Mouse (Mus musculus) myocyte (in vitro differentiated cells): ENCODE data around the gene Lgals2.
A peak's percentile ranks its signal among the peaks of the same experiment; 100 is the strongest.

Experiments used
- CEBPB ChIP-seq: IDR thresholded peaks from 2 replicates; pipeline ENCODE4 v1.6.1; 2011; ENCODE audit warnings: mild to moderate bottlenecking, moderate library complexity; ENCODE audit not compliant: poor library complexity, insufficient read depth, severe bottlenecking
- E2F4 ChIP-seq: IDR thresholded peaks from one replicate; pipeline ENCODE4 v1.6.1; 2011; ENCODE audit warnings: mild to moderate bottlenecking, control low read depth, moderate library complexity; ENCODE audit not compliant: insufficient read depth
- MAX ChIP-seq: IDR thresholded peaks from one replicate; pipeline ENCODE4 v1.6.1; 2011; ENCODE audit warnings: low read depth, mild to moderate bottlenecking, control low read depth
- MYOD1 ChIP-seq, 3 experiments: IDR thresholded peaks; one replicate each; pipeline ENCODE4 v1.6.1; 2011; ENCODE audit warnings: control low read depth in 2 of 3, low read depth in 2 of 3, mild to moderate bottlenecking in 2 of 3, moderate library complexity in 1 of 3; ENCODE audit not compliant: insufficient read length in 2 of 3, control insufficient read depth in 1 of 3
- MYOG ChIP-seq, 3 experiments: IDR thresholded peaks; one replicate each; pipeline ENCODE4 v1.6.1; 2011; ENCODE audit warnings: control low read depth in 2 of 3, low read depth in 2 of 3, mild to moderate bottlenecking in 2 of 3; ENCODE audit not compliant: insufficient read length in 2 of 3, control insufficient read depth in 1 of 3, insufficient read depth in 1 of 3
- POLR2A ChIP-seq: IDR thresholded peaks from one replicate; pipeline ENCODE4 v1.6.1; 2011; ENCODE audit warnings: low read depth, mild to moderate bottlenecking, control low read depth, moderate library complexity; ENCODE audit not compliant: insufficient read length
- POLR2AphosphoS2 ChIP-seq: IDR thresholded peaks from one replicate; pipeline ENCODE4 v1.6.1; 2011; ENCODE audit warnings: low read depth, control low read depth; ENCODE audit not compliant: insufficient read length
- SRF ChIP-seq: IDR thresholded peaks from one replicate; pipeline ENCODE4 v1.6.1; 2011; ENCODE audit warnings: low read depth; ENCODE audit not compliant: control insufficient read depth, insufficient read length
- TCF12 ChIP-seq: IDR thresholded peaks from one replicate; pipeline ENCODE4 v1.6.1; 2011; ENCODE audit warnings: mild to moderate bottlenecking, control low read depth; ENCODE audit not compliant: poor library complexity, insufficient read depth, severe bottlenecking
- USF1 ChIP-seq: IDR thresholded peaks from one replicate; pipeline ENCODE4 v1.6.1; 2011; ENCODE audit warnings: low read depth, mild to moderate bottlenecking, control low read depth, moderate library complexity

DNA sequence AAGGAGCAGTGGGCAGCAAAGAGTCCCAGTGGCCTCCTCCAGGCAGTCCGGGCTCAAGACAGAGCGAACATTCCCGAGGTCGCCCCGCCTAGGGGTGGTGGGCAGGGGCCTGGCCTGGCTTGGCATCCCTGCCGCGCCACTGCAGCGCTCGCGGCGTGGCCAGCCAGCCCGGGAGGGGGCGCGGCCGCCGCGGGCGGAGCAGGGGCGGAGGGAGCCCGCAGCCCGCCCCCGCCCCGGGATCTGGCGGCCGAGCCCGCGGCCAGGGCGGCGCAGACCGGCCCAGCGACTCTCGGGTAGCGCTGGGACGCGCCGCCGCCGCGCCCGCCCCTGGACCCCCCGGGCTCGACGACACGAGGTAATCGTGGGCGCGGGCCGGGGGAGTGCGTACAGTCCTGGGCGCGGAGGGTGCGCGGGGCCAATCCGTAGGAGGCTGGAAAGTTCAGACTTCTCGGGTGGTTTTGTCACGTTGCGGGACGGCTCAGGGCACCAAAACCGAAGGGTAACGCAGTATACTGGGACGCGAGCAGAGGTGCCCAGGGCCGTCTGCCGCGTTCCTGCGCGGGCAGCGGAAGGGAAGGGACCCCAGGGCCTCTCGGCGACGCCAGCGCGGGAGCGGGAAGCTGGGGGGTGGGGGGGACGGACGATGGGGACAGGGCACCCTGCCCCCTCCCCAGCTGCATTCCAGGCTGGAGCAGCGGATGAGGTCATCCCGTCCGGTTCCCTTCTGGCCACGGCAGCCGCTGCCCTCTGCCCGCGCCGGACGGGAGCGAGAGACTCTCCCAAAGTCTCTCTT, 12.8 kb downstream of the Lgals2 start, which contains the start of gene Cdc42ep1:
- TF ChIP-seq POLR2A (peak; percentile 86), TCF12 (no peak), USF1 (no peak), MYOD1 (IDR thresholded peaks at IDR 0.05; ENCODE audit: control insufficient read depth in 1 of 3, insufficient read length in 2 of 3, low read depth in 2 of 3) (peak in 1 of 3 experiments; percentile 64), MAX (no peak), MYOG (IDR thresholded peaks at IDR 0.05; ENCODE audit: control insufficient read depth in 1 of 3, insufficient read depth in 1 of 3, insufficient read length in 2 of 3, low read depth in 2 of 3) (peak in 2 of 3 experiments; percentile 3 to 66), CEBPB (no peak), POLR2AphosphoS2 (peak; percentile 69), E2F4 (no peak), SRF (peak; percentile 33)
